Mouse (Mus musculus): Measurements from ENCODE around the gene Pbx1. TPM values are rescaled to one million over a fixed set of nuclear protein-coding genes. Genes with fewer than 3 reads are reported as not detected.

Pbx1 gene
- total and polyA plus RNA-seq, 3 experiments = 0.10 TPM; not detected in 2

- H3K4me1 ChIP-seq (ENCODE audit: control insufficient read depth in 1 of 2, insufficient read depth in 2 of 2, low read length in 2 of 2) = no peaks in the 10 kb centered on the region
- TF ChIP-seq GABPA (IDR thresholded peaks at IDR 0.05; ENCODE audit: low read depth, low read length) (no peak), NRF1 (IDR thresholded peaks at IDR 0.05; ENCODE audit: insufficient read depth, low read depth, low read length, poor library complexity, severe bottlenecking) (no peak), TCF12 (IDR thresholded peaks at IDR 0.05; ENCODE audit: low read depth, low read length) (no peak), UBTF (IDR thresholded peaks at IDR 0.05; ENCODE audit: borderline replicate concordance, insufficient read depth, low read depth, low read length) (no peak), MXI1 (IDR thresholded peaks at IDR 0.05; ENCODE audit: low read depth, low read length) (no peak), EP300 (IDR thresholded peaks at IDR 0.05; ENCODE audit: low read depth in 1 of 2, low read length in 2 of 2) (no peak), MAX (IDR thresholded peaks at IDR 0.05; ENCODE audit: low read length) (no peak)
- no peaks in the 10 kb centered on the region for H3K27me3 ChIP-seq (ENCODE audit: control insufficient read depth in 1 of 2, insufficient read depth in 2 of 2, low read length in 2 of 2)
- H3K9me3 ChIP-seq (replicated peaks; ENCODE audit: insufficient read depth, low read length) = no peaks in the 10 kb centered on the region; the same call in 1 of the 2 replicates
- H3K27ac ChIP-seq (ENCODE audit: control insufficient read depth, low read depth, low read length) = no peak overlapping the region
- H3K79me2 ChIP-seq (ENCODE audit: control insufficient read depth, insufficient read depth, low read length, poor library complexity) = no peaks in the 10 kb centered on the region
- H3K4me3 ChIP-seq (ENCODE audit: control insufficient read depth in 1 of 2, insufficient read depth in 1 of 2, low read depth in 2 of 2, low read length in 2 of 2) = no peak overlapping the region
- no peak for DNase-seq (ENCODE audit: low read depth, low spot score)
- H3K36me3 ChIP-seq (ENCODE audit: control insufficient read depth in 1 of 2, insufficient read depth in 2 of 2, low read length in 2 of 2) = no peaks in the 10 kb centered on the region
- no peak overlapping the region for H3K9ac ChIP-seq (ENCODE audit: control insufficient read depth, low read depth, low read length, poor library complexity, severe bottlenecking)
Measured at GRCm38 (mm10) chr1:168234355-168234754, 197.7 kb downstream of the Pbx1 start.

GRCm38 (mm10) chr1:168233182-168233581, 198.9 kb downstream of the Pbx1 start:
- Histone ChIP-seq H3K9me3 (replicated peaks; ENCODE audit: insufficient read depth, low read length) (no peaks in the 10 kb centered on the region; the same call in 1 of the 2 replicates), H3K4me1 (ENCODE audit: control insufficient read depth in 1 of 2, insufficient read depth in 2 of 2, low read length in 2 of 2) (no peaks in the 10 kb centered on the region), H3K9ac (ENCODE audit: control insufficient read depth, low read depth, low read length, poor library complexity, severe bottlenecking) (no peak overlapping the region), H3K79me2 (ENCODE audit: control insufficient read depth, insufficient read depth, low read length, poor library complexity) (no peaks in the 10 kb centered on the region), H3K27me3 (ENCODE audit: control insufficient read depth in 1 of 2, insufficient read depth in 2 of 2, low read length in 2 of 2) (no peaks in the 10 kb centered on the region), H3K36me3 (ENCODE audit: control insufficient read depth in 1 of 2, insufficient read depth in 2 of 2, low read length in 2 of 2) (no peaks in the 10 kb centered on the region), H3K27ac (ENCODE audit: control insufficient read depth, low read depth, low read length) (no peak overlapping the region), H3K4me3 (ENCODE audit: control insufficient read depth in 1 of 2, insufficient read depth in 1 of 2, low read depth in 2 of 2, low read length in 2 of 2) (no peak overlapping the region)
- DNase-seq (ENCODE audit: low read depth, low spot score) = no peak
- TF ChIP-seq TAL1 (IDR thresholded peaks at IDR 0.05; ENCODE audit: low read length) (no peak), KAT2A (conservative IDR thresholded peaks at IDR 0.05; ENCODE audit: low read depth, low read length) (no peak), CHD1 (IDR thresholded peaks at IDR 0.05; ENCODE audit: low read depth, low read length) (no peak), POLR2A (IDR thresholded peaks at IDR 0.05; ENCODE audit: control insufficient read depth in 1 of 2, insufficient read depth in 1 of 2, low read depth in 1 of 2, low read length in 2 of 2, poor library complexity in 1 of 2) (no peak), USF2 (IDR thresholded peaks at IDR 0.05; ENCODE audit: borderline replicate concordance in 1 of 2, insufficient read depth in 1 of 2, low read depth in 1 of 2, low read length in 2 of 2) (no peak), SIN3A (IDR thresholded peaks at IDR 0.05; ENCODE audit: low read length) (no peak), HCFC1 (IDR thresholded peaks at IDR 0.05; ENCODE audit: low read depth, low read length) (no peak), ELF1 (IDR thresholded peaks at IDR 0.05; ENCODE audit: low read depth, low read length) (no peak), RCOR1 (IDR thresholded peaks at IDR 0.05; ENCODE audit: low read depth, low read length) (no peak), ETS1 (IDR thresholded peaks at IDR 0.05; ENCODE audit: low read depth, low read length) (no peak), UBTF (IDR thresholded peaks at IDR 0.05; ENCODE audit: borderline replicate concordance, insufficient read depth, low read depth, low read length) (no peak), GABPA (IDR thresholded peaks at IDR 0.05; ENCODE audit: low read depth, low read length) (no peak), ZMIZ1 (IDR thresholded peaks at IDR 0.05; ENCODE audit: low read depth, low read length) (no peak)

Data from MEL (cell line).